In the genomic region with DNA sequence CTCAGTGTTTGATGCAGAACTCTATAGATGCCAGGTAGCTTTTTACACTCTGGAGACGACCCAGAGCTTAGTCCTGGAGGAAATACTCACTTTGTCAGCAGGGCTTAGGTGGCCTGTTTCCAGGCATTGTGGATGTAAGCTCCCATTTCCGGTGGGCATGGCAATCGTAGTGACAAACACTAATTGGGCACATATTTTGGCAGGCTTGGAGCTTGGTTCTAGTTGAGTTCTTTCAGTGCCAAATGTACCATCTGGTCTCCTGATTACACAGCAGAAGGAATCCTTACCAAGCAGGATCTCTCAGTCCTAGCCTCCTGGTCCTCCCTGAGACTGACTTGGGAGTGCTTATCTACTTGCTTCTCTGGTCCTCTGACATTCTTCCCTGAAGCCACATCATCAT, we compare ENCODE assay signal across 12 mouse cellular contexts.
DNase-seq lines count a peak whose midpoint lies in the region; ATAC-seq lines count a peak whose summit lies in the region.
"Had no signal": no experiment of that assay in that cellular context is flagged by ENCODE, and none has a peak within 500 bp of the region (broad histone marks: within the 10 kb centered on the region; RNA-seq: fewer than 3 reads in every experiment).

No protein-coding gene starts in this region.

- no peaks in the 10 kb centered on the region for H3K27me3 ChIP-seq in hindbrain, embryonic 15.5 days
- no peaks in the 10 kb centered on the region for H3K27me3 ChIP-seq in hindbrain, embryonic 10.5 days (ENCODE audit: insufficient read depth, poor library complexity, severe bottlenecking)
- H3K27me3 ChIP-seq: embryonic facial prominence, embryonic 13.5 days had no signal

- no peak overlapping the region for H3K4me3 ChIP-seq in hindbrain, embryonic 15.5 days
- H3K4me3 ChIP-seq in hindbrain, embryonic 10.5 days: no peak overlapping the region
- H3K4me3 ChIP-seq: embryonic facial prominence, embryonic 13.5 days had no signal

- ATAC-seq in hindbrain, embryonic 15.5 days (ENCODE audit: low FRiP score, low read depth): peak; percentile 69; the same call in 1 of the 2 replicates
- ATAC-seq in inflammation-experienced regulatory T-cells, adult 6 months: no peak

- no peak for DNase-seq in hindbrain, embryonic 10.5 days (ENCODE audit: low spot score)
- peak; percentile 92 for DNase-seq in Muller cell, postnatal 12 days (ENCODE audit: inconsistent ontology term)
- DNase-seq in cerebellum, adult 11-12 months: peak; percentile 88
- DNase-seq in layer of hippocampus, adult 18-20 months (ENCODE audit: low spot score in 2 of 2): peak; percentile 13 to 55
- no peak for DNase-seq in adrenal gland, postnatal 14 days
- DNase-seq: lung, postnatal 36 days had no signal

- 60% methylated on average over 3 of the region's 3 CpGs for WGBS in hindbrain, embryonic 15.5 days
- WGBS in hindbrain, embryonic 10.5 days: 85% methylated on average over 3 of the region's 3 CpGs

- no peaks in the 10 kb centered on the region for H3K4me1 ChIP-seq in hindbrain, embryonic 15.5 days (replicated peaks)
- no peaks in the 10 kb centered on the region for H3K4me1 ChIP-seq in hindbrain, embryonic 10.5 days (replicated peaks)
- H3K4me1 ChIP-seq: embryonic facial prominence, embryonic 13.5 days had no signal

- no peaks in the 10 kb centered on the region for H3K36me3 ChIP-seq in hindbrain, embryonic 15.5 days
- H3K36me3 ChIP-seq in hindbrain, embryonic 10.5 days: no peaks in the 10 kb centered on the region
- H3K36me3 ChIP-seq: embryonic facial prominence, embryonic 13.5 days had no signal

- no peak overlapping the region for H3K9ac ChIP-seq in hindbrain, embryonic 15.5 days
- H3K9ac ChIP-seq: embryonic facial prominence, embryonic 13.5 days; liver, embryonic 14.5 days had no signal

- H3K4me2 ChIP-seq in hindbrain, embryonic 15.5 days: no peak overlapping the region
- H3K4me2 ChIP-seq: embryonic facial prominence, embryonic 13.5 days; heart, embryonic 11.5 days had no signal

- H3K9me3 ChIP-seq in hindbrain, embryonic 15.5 days: no peaks in the 10 kb centered on the region
- H3K9me3 ChIP-seq in hindbrain, embryonic 10.5 days: no peaks in the 10 kb centered on the region
- H3K9me3 ChIP-seq: embryonic facial prominence, embryonic 13.5 days had no signal

- no peak overlapping the region for H3K27ac ChIP-seq in hindbrain, embryonic 15.5 days (replicated peaks)
- no peak overlapping the region for H3K27ac ChIP-seq in hindbrain, embryonic 10.5 days
- H3K27ac ChIP-seq: embryonic facial prominence, embryonic 13.5 days; kidney, postnatal 0 days; liver, embryonic 14.5 days had no signal

Comparison
In these comparisons a context has a peak if more than half of its experiments do, and no peak if none do; other contexts are left out.
1. DNase-seq: peak in Muller cell, postnatal 12 days (single experiment), cerebellum, adult 11-12 months (single experiment) and layer of hippocampus, adult 18-20 months (2 of 2); none in hindbrain, embryonic 10.5 days (single experiment) and adrenal gland, postnatal 14 days (single experiment).